Mouse (Mus musculus) heart, adult 2 months (tissue): ENCODE measurements at regions not wholly inside any gene's neighbourhood (a gene's known extent, or its start where the extent isn't known, plus 50 kb on each side); places are given as distances from the start of the nearest gene placed in this dataset.

ENCODE experiments used
- CTCF ChIP-seq: fragments of 200-600 bp; IDR thresholded peaks from 2 replicates; pipeline ENCODE4 v1.8.1; 2022; ENCODE audit warnings: antibody characterized with exemption, mild to moderate bottlenecking, moderate library complexity
- EP300 ChIP-seq: fragments of 200-500 bp; IDR thresholded peaks from 2 replicates; pipeline ENCODE4 v1.6.1; 2011; ENCODE audit warnings: low read depth, low read length, control low read depth; ENCODE audit not compliant: insufficient read depth
- POLR2A ChIP-seq: fragments of 200-500 bp; IDR thresholded peaks from 2 replicates; pipeline ENCODE4 v1.6.1; 2011; ENCODE audit warnings: mild to moderate bottlenecking, low read depth, low read length, control low read depth; ENCODE audit not compliant: insufficient read depth

- TF ChIP-seq CTCF (no peak), EP300 (no peak), POLR2A (no peak)
Measured at GRCm38 (mm10) chr8:37239354-37239753, 245.9 kb downstream of the AI429214 start.
